ENCODE assay signal across 18 mouse cellular contexts in genomic region chr8:85396432-85397079, GRCm38 (mm10). TPM values are rescaled to one million over a fixed set of nuclear protein-coding genes. Genes with fewer than 3 reads are reported as not detected.
DNase-seq lines count a peak whose midpoint lies in the region; ATAC-seq and TF ChIP-seq lines count a peak whose summit lies in the region.
"Had no signal": no experiment of that assay in that cellular context is flagged by ENCODE, and none has a peak within 500 bp of the region (broad histone marks: within the 10 kb centered on the region; RNA-seq: fewer than 3 reads in every experiment).

No protein-coding gene starts in this region.

- TF ChIP-seq POLR2A in MEL (IDR thresholded peaks at IDR 0.05; ENCODE audit: control insufficient read depth in 1 of 2, insufficient read depth in 1 of 2, low read depth in 1 of 2, low read length in 2 of 2, poor library complexity in 1 of 2), result no peak

- 29% methylated on average over 5 of the region's 5 CpGs for WGBS in liver, embryonic 12.5 days (ENCODE audit: insufficient replicate concordance)

- no peaks in the 10 kb centered on the region for H3K79me2 ChIP-seq in MEL (ENCODE audit: control insufficient read depth, insufficient read depth, low read length, poor library complexity)

- H3K27me3 ChIP-seq in MEL (ENCODE audit: control insufficient read depth in 1 of 2, insufficient read depth in 2 of 2, low read length in 2 of 2), result no peaks in the 10 kb centered on the region
- H3K27me3 ChIP-seq in liver, embryonic 12.5 days (replicated peaks), result no peaks in the 10 kb centered on the region
- H3K27me3 ChIP-seq in megakaryocyte, embryonic 14.5 days (replicated peaks), result no peaks in the 10 kb centered on the region
- H3K27me3 ChIP-seq: midbrain, embryonic 12.5 days had no signal

- TF ChIP-seq EP300 in MEL (IDR thresholded peaks at IDR 0.05; ENCODE audit: low read depth in 1 of 2, low read length in 2 of 2), result peak; percentile 51 to 72

- H3K9ac ChIP-seq in MEL (ENCODE audit: control insufficient read depth, low read depth, low read length, poor library complexity, severe bottlenecking), result peak overlapping the region; percentile 41
- H3K9ac ChIP-seq in liver, embryonic 12.5 days, result peak overlapping the region; percentile 49
- H3K9ac ChIP-seq: midbrain, embryonic 12.5 days had no signal

- peak overlapping the region; percentile 32 to 40 for H3K4me3 ChIP-seq in MEL (ENCODE audit: control insufficient read depth in 1 of 2, insufficient read depth in 1 of 2, low read depth in 2 of 2, low read length in 2 of 2)
- peak overlapping the region; percentile 3; the same call in 1 of the 2 replicates for H3K4me3 ChIP-seq in liver, embryonic 12.5 days
- peak overlapping the region; percentile 50 for H3K4me3 ChIP-seq in megakaryocyte, embryonic 14.5 days (replicated peaks)
- H3K4me3 ChIP-seq: embryonic facial prominence, embryonic 10.5 days; hindbrain, embryonic 10.5 days; midbrain, embryonic 12.5 days had no signal

- H3K9me3 ChIP-seq in MEL (replicated peaks; ENCODE audit: insufficient read depth, low read length), result no peaks in the 10 kb centered on the region
- H3K9me3 ChIP-seq in liver, embryonic 12.5 days (replicated peaks), result no peaks in the 10 kb centered on the region
- H3K9me3 ChIP-seq in megakaryocyte, embryonic 14.5 days, result 0 out of 2 replicates have a peak, but pooled peaks cover 4% of the 10 kb centered on the region
- H3K9me3 ChIP-seq: embryonic facial prominence, embryonic 10.5 days; hindbrain, embryonic 10.5 days; midbrain, embryonic 12.5 days had no signal

- no peak; a peak in 1 of 6 replicates for TF ChIP-seq CTCF in MEL (IDR thresholded peaks at IDR 0.05 in 2 of 3, conservative IDR thresholded peaks at IDR 0.05 in 1 of 3; ENCODE audit: control insufficient read depth in 1 of 3, insufficient read depth in 1 of 3, low read depth in 2 of 3, low read length in 3 of 3, poor library complexity in 1 of 3, severe bottlenecking in 1 of 3)

- peak; percentile 85 for DNase-seq in MEL (ENCODE audit: low read depth, low spot score)
- no peak for DNase-seq in gastrocnemius, postnatal 10 days
- no peak for DNase-seq in lung, postnatal 36 days
- no peak for DNase-seq in frontal cortex, postnatal 10 days (ENCODE audit: low spot score in 2 of 2)
- DNase-seq: adrenal gland, postnatal 25 days; cerebellum, adult 18-20 months; cerebellum, postnatal 36 days; gastrocnemius, postnatal 36 days; kidney, adult 18-20 months; kidney, postnatal 10 days; lung, adult 2 months had no signal

- no peak for TF ChIP-seq RAD21 in MEL (IDR thresholded peaks at IDR 0.05; ENCODE audit: low read depth, low read length)

- peak overlapping the region; percentile 90 for H3K27ac ChIP-seq in MEL (ENCODE audit: control insufficient read depth, low read depth, low read length)
- peak overlapping the region; percentile 84 for H3K27ac ChIP-seq in liver, embryonic 12.5 days
- H3K27ac ChIP-seq: embryonic facial prominence, embryonic 10.5 days; hindbrain, embryonic 10.5 days; midbrain, embryonic 12.5 days had no signal

- ATAC-seq in common myeloid progenitor, adult 5-6 weeks (replicated peaks; ENCODE audit: low read depth, poor library complexity, severe bottlenecking), result peak; percentile 40
- ATAC-seq in liver, embryonic 12.5 days, result peak; percentile 76
- ATAC-seq: forebrain, embryonic 14.5 days had no signal

- H3K4me2 ChIP-seq in liver, embryonic 12.5 days, result peak overlapping the region; percentile 55
- H3K4me2 ChIP-seq: midbrain, embryonic 12.5 days had no signal

- peaks cover 6 to 36% of the 10 kb centered on the region in 2 experiments; a peak in 3 of 4 replicates for H3K4me1 ChIP-seq in MEL (ENCODE audit: control insufficient read depth in 1 of 2, insufficient read depth in 2 of 2, low read length in 2 of 2)
- H3K4me1 ChIP-seq in liver, embryonic 12.5 days, result peaks cover 49% of the 10 kb centered on the region
- H3K4me1 ChIP-seq in megakaryocyte, embryonic 14.5 days, result peaks cover 38% of the 10 kb centered on the region
- H3K4me1 ChIP-seq: embryonic facial prominence, embryonic 10.5 days; hindbrain, embryonic 10.5 days; midbrain, embryonic 12.5 days had no signal

- H3K36me3 ChIP-seq in MEL (ENCODE audit: control insufficient read depth in 1 of 2, insufficient read depth in 2 of 2, low read length in 2 of 2), result peaks cover 0 to 20% of the 10 kb centered on the region in 2 experiments; a peak in 2 of 4 replicates
- H3K36me3 ChIP-seq in liver, embryonic 12.5 days, result no peaks in the 10 kb centered on the region
- H3K36me3 ChIP-seq in megakaryocyte, embryonic 14.5 days (replicated peaks; ENCODE audit: low read length), result peaks cover 9% of the 10 kb centered on the region
- H3K36me3 ChIP-seq: embryonic facial prominence, embryonic 10.5 days; hindbrain, embryonic 10.5 days; midbrain, embryonic 12.5 days had no signal

TF ChIP-seq in MEL, 35 proteins besides CTCF, POLR2A, EP300 and RAD21:
- TF ChIP-seq MYB (IDR thresholded peaks at IDR 0.05; ENCODE audit: low read depth, low read length) (no peak), JUND (IDR thresholded peaks at IDR 0.05; ENCODE audit: low read depth, low read length) (0 out of 2 replicates have a peak, but pooled peaks have one; percentile 53), NRF1 (IDR thresholded peaks at IDR 0.05; ENCODE audit: insufficient read depth, low read depth, low read length, poor library complexity, severe bottlenecking) (no peak), GABPA (IDR thresholded peaks at IDR 0.05; ENCODE audit: low read depth, low read length) (0 out of 2 replicates have a peak, but pooled peaks have one; percentile 36), RCOR1 (IDR thresholded peaks at IDR 0.05; ENCODE audit: low read depth, low read length) (no peak; the same call in none of the 2 replicates), BHLHE40 (IDR thresholded peaks at IDR 0.05; ENCODE audit: borderline replicate concordance, low read depth, low read length) (0 out of 2 replicates have a peak, but pooled peaks have one; percentile 43), MAX (IDR thresholded peaks at IDR 0.05; ENCODE audit: low read length) (peak; percentile 67), NELFE (IDR thresholded peaks at IDR 0.05; ENCODE audit: low read depth, low read length) (peak; percentile 39), ETS1 (IDR thresholded peaks at IDR 0.05; ENCODE audit: low read depth, low read length) (peak; percentile 27; the same call in 1 of the 2 replicates), ZNF384 (IDR thresholded peaks at IDR 0.05; ENCODE audit: low read depth, low read length) (no peak), MAFK (IDR thresholded peaks at IDR 0.05; ENCODE audit: borderline replicate concordance, low read depth, low read length) (no peak), GATA1 (IDR thresholded peaks at IDR 0.05; ENCODE audit: low read depth, low read length) (peak; percentile 58), TBP (IDR thresholded peaks at IDR 0.05; ENCODE audit: low read depth, low read length) (no peak), MXI1 (IDR thresholded peaks at IDR 0.05; ENCODE audit: low read depth, low read length) (0 out of 2 replicates have a peak, but pooled peaks have one; percentile 17), UBTF (IDR thresholded peaks at IDR 0.05; ENCODE audit: borderline replicate concordance, insufficient read depth, low read depth, low read length) (no peak), HCFC1 (IDR thresholded peaks at IDR 0.05; ENCODE audit: low read depth, low read length) (no peak), ZKSCAN1 (IDR thresholded peaks at IDR 0.05; ENCODE audit: low read depth, low read length) (no peak), ELF1 (IDR thresholded peaks at IDR 0.05; ENCODE audit: low read depth, low read length) (0 out of 2 replicates have a peak, but pooled peaks have one; percentile 26), MEF2A (IDR thresholded peaks at IDR 0.05; ENCODE audit: extremely low read depth, insufficient replicate concordance, low read depth, low read length, poor library complexity, severe bottlenecking) (no peak), CHD2 (IDR thresholded peaks at IDR 0.05; ENCODE audit: low read length) (peak; percentile 75), SIN3A (IDR thresholded peaks at IDR 0.05; ENCODE audit: low read length) (0 out of 2 replicates have a peak, but pooled peaks have one; percentile 33), POLR2AphosphoS2 (IDR thresholded peaks at IDR 0.05; ENCODE audit: low read length) (0 out of 2 replicates have a peak, but pooled peaks have one; percentile 44), MAZ (IDR thresholded peaks at IDR 0.05; ENCODE audit: low read depth, low read length) (0 out of 2 replicates have a peak, but pooled peaks have one; percentile 17), MYC (IDR thresholded peaks at IDR 0.05; ENCODE audit: low read depth, low read length) (no peak; the same call in none of the 2 replicates), TCF12 (IDR thresholded peaks at IDR 0.05; ENCODE audit: low read depth, low read length) (peak; percentile 39; the same call in 1 of the 2 replicates), TAL1 (IDR thresholded peaks at IDR 0.05; ENCODE audit: low read length) (peak; percentile 70), KAT2A (conservative IDR thresholded peaks at IDR 0.05; ENCODE audit: low read depth, low read length) (no peak), CHD1 (IDR thresholded peaks at IDR 0.05; ENCODE audit: low read depth, low read length) (0 out of 2 replicates have a peak, but pooled peaks have one; percentile 63), E2F4 (IDR thresholded peaks at IDR 0.05; ENCODE audit: borderline replicate concordance, low read depth, low read length) (no peak)

RNA-seq across cellular contexts. Expression of gene Mylk3, which starts 10.4 kb away (rescaled TPM):
- 6.7 and 10.4 TPM in 2 replicates for total RNA-seq in MEL (2012; rRNA removed)
- polyA plus RNA-seq in MEL (2012; ENCODE audit: insufficient read depth in 1 of 2, insufficient read length in 2 of 2, low read depth in 1 of 2, low replicate concordance in 2 of 2, missing spikeins in 1 of 2), result 1 to 10 TPM in 1 of 2 experiments, not detected in 1; 9.5 TPM
- 11.2 and 15.0 TPM in 2 replicates for total RNA-seq in common myeloid progenitor, adult 5-6 weeks (2017)
- polyA plus RNA-seq in liver, embryonic 12.5 days (2016; fragmentation: Nextera tagmentation; extraction: Ambion mirVana), result 40.7 and 42.5 TPM in 2 replicates
- polyA plus RNA-seq in megakaryocyte, embryonic 14.5 days (2012; ENCODE audit: insufficient read depth, low replicate concordance), result 4.2 TPM in 1 of 2 replicates, not detected in the other
- total RNA-seq in gastrocnemius, postnatal 10 days (2021), result 1 to 10 TPM in 1 of 2 experiments, under 1 TPM in 1; 0.94 to 1.3 TPM

RNA-seq across cellular contexts. Expression of gene 4921524J17Rik, which starts 36.1 kb away (rescaled TPM):
- 14.6 and 16.1 TPM in 2 replicates for total RNA-seq in MEL (2012; rRNA removed)
- polyA plus RNA-seq in MEL (2012; ENCODE audit: insufficient read depth in 1 of 2, insufficient read length in 2 of 2, low read depth in 1 of 2, low replicate concordance in 2 of 2, missing spikeins in 1 of 2), result 10 to 100 TPM in 1 of 2 experiments, not detected in 1; 21.9 TPM
- 79.4 and 79.9 TPM in 2 replicates for total RNA-seq in common myeloid progenitor, adult 5-6 weeks (2017)
- polyA plus RNA-seq in liver, embryonic 12.5 days (2016; fragmentation: Nextera tagmentation; extraction: Ambion mirVana), result 23.8 and 25.3 TPM in 2 replicates
- 34.8 TPM in 1 of 2 replicates, not detected in the other for polyA plus RNA-seq in megakaryocyte, embryonic 14.5 days (2012; ENCODE audit: insufficient read depth, low replicate concordance)
- 10 to 100 TPM; 14.9 to 17.9 TPM for total RNA-seq in gastrocnemius, postnatal 10 days (2021)
